Mouse (Mus musculus): Measurements from ENCODE around the gene Eif2ak4.

Gene Eif2ak4

GRCm38 (mm10) chr2:118405568-118405967 is 17.1 kb downstream of the Eif2ak4 start:
- no peak for DNase-seq (ENCODE audit: low spot score)

- DNase-seq (ENCODE audit: low spot score), result no peak
These were observed 18.4 kb downstream of the Eif2ak4 start for GRCm38 (mm10) chr2:118406811-118407210.

GRCm38 (mm10) chr2:118408336-118408895 is 20.0 kb downstream of the Eif2ak4 start:
- DNase-seq (ENCODE audit: low spot score), result no peak

- no peak for DNase-seq (ENCODE audit: low spot score)
These were observed 24.4 kb downstream of the Eif2ak4 start for GRCm38 (mm10) chr2:118412821-118413220.

- peak; percentile 47 for DNase-seq (ENCODE audit: low spot score)
These were observed 27.4 kb downstream of the Eif2ak4 start for GRCm38 (mm10) chr2:118415601-118416355.

- DNase-seq (ENCODE audit: low spot score), result no peak
These were observed 29.7 kb downstream of the Eif2ak4 start for GRCm38 (mm10) chr2:118418076-118418475.

GRCm38 (mm10) chr2:118421951-118422350 is 33.5 kb downstream of the Eif2ak4 start:
- DNase-seq (ENCODE audit: low spot score), result no peak

- no peak for DNase-seq (ENCODE audit: low spot score)
These were observed 34.0 kb downstream of the Eif2ak4 start for GRCm38 (mm10) chr2:118422385-118422784.

GRCm38 (mm10) chr2:118428296-118428695 is 39.9 kb downstream of the Eif2ak4 start:
- no peak for DNase-seq (ENCODE audit: low spot score)

GRCm38 (mm10) chr2:118429297-118429696 is 40.9 kb downstream of the Eif2ak4 start:
- DNase-seq (ENCODE audit: low spot score), result no peak

GRCm38 (mm10) chr2:118430630-118431029 is 42.2 kb downstream of the Eif2ak4 start:
- DNase-seq (ENCODE audit: low spot score), result no peak

GRCm38 (mm10) chr2:118431589-118431988 is 43.2 kb downstream of the Eif2ak4 start:
- DNase-seq (ENCODE audit: low spot score), result peak; percentile 50

- DNase-seq (ENCODE audit: low spot score), result peak; percentile 19
These were observed 53.8 kb downstream of the Eif2ak4 start for GRCm38 (mm10) chr2:118442172-118442571.

GRCm38 (mm10) chr2:118442723-118443122 is 54.3 kb downstream of the Eif2ak4 start:
- no peak for DNase-seq (ENCODE audit: low spot score)

- DNase-seq (ENCODE audit: low spot score), result no peak
These were observed 57.6 kb downstream of the Eif2ak4 start for GRCm38 (mm10) chr2:118445696-118446674.

- no peak for DNase-seq (ENCODE audit: low spot score)
These were observed 59.8 kb downstream of the Eif2ak4 start for GRCm38 (mm10) chr2:118448181-118448580.

- no peak for DNase-seq (ENCODE audit: low spot score)
These were observed 62.6 kb downstream of the Eif2ak4 start for GRCm38 (mm10) chr2:118451056-118451455.

- no peak for DNase-seq (ENCODE audit: low spot score)
These were observed 68.6 kb downstream of the Eif2ak4 start for GRCm38 (mm10) chr2:118457029-118457428.

GRCm38 (mm10) chr2:118457463-118458261 is 69.2 kb downstream of the Eif2ak4 start:
- no peak for DNase-seq (ENCODE audit: low spot score)

GRCm38 (mm10) chr2:118461480-118462165 is 73.2 kb downstream of the Eif2ak4 start:
- no peak for DNase-seq (ENCODE audit: low spot score)

- no peak for DNase-seq (ENCODE audit: low spot score)
These were observed 75.1 kb downstream of the Eif2ak4 start for GRCm38 (mm10) chr2:118463480-118463879.
